Mouse (Mus musculus) skeletal muscle tissue, adult 2 months (tissue): ENCODE measurements around the gene Klk13.
"Not testable (repeated sequence)": the region's sequence is repeated elsewhere in the genome, so short reads cannot be mapped to it uniquely, and the experiment has no call there.

Experiments
- DNase-seq: peaks from one replicate; pipeline ENCODE4 v3.0.0-alpha.2; 2012; ENCODE audit warnings: low read depth, low spot score

The Klk13 gene

DNA sequence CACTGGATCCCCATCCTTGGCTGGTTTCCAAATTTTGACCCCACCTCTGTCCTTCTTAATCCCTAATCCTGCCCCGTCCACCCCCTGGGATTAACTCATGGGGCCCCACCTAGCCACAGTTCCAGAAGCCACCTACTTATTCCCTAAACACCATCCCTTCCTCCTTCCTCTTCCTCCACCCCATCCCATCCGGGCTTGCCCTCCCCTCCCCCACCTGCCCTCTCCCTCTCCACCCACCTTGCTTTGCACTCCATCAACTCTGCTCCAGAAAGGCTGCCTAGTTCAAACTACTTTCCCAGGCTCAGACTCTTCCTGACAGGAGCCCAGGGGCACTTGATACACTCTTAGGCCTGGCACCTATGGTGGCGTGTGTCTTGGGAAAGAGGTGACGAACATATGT, at the start of gene Klk13:
Klk13 (plus strand) TSS at position 301 of the 400 bp plus-strand sequence.
- no peak for DNase-seq

DNA sequence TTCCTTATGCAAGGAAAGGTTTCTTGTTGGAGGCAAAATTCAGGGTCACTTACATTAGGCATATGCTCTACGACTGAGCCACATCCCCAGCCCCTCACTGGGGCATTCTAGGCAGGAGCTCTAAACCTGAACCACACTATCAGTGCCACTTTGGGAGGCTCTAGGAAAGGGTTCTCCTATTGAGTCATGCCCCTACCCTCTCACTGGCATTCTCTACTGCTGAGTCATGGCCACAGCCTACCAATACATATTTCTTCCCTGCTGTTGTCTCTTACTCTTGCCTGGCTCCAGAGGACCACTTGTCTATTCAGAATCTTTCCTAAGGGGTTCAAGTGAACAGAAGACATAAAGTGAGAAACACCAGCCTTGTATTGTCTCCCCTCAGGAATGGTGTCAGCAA, 49.6 kb upstream of the Klk13 start:
- no peak for DNase-seq

DNA sequence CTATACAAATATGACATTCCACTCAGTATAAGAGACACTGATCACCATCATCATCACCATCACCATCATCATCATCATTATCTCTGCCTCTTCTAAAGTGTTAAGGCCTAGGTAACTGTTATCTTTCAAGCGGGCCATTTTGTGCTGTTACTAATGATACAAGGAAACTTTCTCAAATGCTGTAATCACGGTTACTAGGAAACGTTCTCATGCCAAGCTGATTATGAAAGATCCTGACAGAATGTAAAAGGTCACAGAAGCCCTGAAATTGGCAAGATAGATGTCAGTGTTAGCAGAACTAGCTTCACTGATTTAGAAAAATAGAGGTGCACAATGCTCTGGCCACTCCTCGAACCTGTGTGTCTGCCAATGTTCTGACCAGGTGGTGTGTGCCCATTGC, 45.1 kb upstream of the Klk13 start:
- DNase-seq: not testable (repeated sequence)

- no peak for DNase-seq
Measured at GRCm38 (mm10) chr7:43668582-43668981, 43.8 kb upstream of the Klk13 start.

DNA sequence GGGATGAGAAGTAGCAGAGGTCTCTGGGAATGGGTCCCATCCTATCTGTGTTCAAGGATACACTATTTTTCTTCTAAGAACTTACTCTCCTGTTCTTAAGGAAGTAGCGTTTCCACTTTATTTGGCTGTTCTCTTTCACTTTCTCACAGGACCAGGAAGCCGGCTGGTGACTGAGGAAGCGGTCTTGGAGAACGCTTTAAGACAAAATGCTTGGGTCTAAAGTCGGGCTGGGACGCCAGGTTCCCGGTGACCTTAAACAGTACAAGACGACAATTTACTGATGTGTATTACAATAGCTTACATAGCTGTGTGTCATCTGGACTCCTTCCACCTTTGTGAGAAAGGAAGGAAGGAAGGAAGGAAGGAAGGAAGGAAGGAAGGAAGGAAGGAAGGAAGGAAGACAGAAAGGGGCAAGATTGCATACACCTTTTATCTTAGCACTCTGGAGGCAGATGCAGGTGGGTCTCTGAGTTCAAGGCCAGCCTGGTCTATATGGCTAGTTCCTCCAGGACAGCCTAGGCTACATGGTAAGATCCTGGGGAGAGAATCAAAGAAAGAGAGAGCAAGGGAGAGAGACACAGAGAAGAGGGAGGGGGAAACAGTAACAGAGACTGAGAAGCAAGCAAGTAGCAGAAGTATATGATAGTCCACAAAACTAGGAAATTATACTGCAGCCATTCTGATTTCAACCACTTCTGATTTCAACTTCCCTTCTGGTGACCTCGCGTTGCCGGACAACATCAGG, 41.1 kb upstream of the Klk13 start:
- no peak for DNase-seq

DNA sequence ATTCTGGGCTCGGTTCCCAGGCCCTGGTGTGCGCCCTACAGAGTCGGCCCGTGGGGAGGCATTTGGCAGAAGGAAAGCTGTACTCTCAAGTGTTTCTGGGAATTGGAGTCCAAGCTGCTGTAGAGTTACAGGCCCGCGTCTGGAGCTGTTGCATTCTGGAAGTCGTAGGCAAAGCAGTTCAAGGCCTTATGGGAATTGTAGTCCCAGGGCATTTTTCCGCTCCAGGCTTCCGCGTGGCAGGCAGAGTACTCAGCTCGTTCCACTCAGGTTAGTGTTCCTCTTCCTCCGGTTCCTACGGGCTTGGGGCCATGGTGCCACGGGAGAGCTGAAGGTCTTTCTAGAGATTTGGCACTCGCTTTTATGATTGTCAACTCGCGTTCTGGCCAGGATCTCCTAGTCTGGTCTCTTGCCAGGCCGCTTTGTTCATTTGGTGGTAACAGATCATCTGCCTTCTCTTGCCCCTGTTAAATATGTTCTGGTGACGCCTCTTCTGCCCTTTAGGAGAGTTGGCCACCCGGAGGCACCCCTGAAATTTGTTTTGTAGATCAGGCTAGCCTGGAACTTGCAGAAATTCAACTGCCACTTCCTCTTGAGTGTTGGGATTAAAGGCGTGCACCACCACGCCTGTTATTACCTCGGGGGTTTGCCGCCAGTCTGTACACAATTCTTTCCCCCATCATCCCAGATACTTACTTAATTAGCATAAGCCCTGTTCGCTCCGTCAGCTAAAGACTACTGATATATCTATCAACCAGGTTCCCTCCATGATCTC, 40.4 kb upstream of the Klk13 start, which contains the start of gene Ctu1:
Ctu1 (plus strand) TSS at position 208 of the 772 bp plus-strand sequence.
- DNase-seq: peak; percentile 94

DNA sequence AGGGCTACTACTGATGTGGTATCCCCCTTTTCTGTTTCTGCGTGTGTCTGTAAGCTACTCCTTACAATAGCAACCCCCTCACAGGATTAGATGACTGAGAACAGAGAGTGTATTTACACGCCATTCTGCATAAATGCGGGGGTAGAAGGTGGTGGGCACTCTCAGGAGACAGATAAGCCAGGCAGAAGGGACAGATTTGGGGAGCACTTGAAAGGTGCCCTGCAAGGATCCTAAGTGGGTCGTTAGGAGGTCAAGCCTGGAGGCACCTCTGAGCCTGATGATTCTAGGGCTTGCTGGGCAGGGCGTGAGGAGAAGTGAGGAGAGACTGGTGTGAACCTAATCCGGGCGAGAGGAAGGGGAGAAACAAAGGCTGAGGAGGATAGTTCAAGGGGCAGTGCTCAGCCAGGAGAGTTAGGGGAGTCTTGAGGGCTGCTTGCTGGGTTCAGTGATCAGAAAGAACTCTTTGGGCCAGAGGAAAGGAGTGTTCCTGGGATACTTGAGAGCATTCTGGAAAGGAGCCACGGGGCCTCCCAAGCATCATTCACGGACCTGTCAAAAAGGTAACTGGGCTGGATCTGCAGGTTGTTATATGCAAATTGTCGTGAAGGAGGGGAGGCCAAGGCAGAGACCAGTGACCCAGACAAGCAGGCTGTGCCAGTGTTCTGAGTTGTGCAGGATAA, 39.6 kb upstream of the Klk13 start:
- DNase-seq: no peak

GRCm38 (mm10) chr7:43675091-43675490, 37.3 kb upstream of the Klk13 start:
- no peak for DNase-seq

DNA sequence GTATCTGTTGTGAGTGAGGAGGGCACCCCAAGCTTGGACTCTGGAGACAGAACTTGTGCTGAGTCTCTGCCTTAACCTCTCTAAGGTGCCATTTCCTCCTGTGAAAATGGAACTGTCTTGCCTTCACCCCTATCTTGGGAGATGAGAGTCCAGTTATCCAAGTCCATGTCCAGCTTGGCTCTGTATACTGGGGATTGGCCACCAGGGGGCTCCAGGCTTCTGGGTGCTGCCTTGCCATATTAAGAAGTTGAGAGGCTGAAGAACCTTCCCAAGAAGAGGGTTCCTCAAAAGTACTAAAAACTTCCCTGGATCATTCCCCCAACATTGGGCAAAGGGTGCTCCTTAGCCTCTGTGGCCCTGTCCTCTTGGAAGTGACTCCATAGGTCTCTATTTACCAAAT, 33.9 kb upstream of the Klk13 start:
- DNase-seq: no peak

DNA sequence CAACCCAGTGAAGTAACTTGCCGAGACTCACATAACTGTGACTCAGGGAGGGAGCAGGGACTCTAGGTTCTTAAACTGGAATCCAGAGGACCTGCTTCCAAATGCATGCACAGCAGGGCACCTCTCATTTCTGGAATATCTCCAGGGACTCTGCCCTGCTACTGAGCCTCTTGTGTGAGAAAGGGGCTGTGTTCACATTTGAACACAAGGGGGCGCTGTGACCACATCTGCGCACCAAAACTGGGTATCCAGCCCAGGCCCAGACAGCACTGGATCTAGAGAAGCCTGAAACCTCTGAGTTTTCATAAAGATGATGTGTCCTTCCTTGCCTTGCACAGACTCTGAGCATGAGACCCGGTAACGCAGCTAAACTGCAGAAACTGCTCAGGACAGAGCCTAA, 31.4 kb upstream of the Klk13 start:
- DNase-seq: no peak

DNA sequence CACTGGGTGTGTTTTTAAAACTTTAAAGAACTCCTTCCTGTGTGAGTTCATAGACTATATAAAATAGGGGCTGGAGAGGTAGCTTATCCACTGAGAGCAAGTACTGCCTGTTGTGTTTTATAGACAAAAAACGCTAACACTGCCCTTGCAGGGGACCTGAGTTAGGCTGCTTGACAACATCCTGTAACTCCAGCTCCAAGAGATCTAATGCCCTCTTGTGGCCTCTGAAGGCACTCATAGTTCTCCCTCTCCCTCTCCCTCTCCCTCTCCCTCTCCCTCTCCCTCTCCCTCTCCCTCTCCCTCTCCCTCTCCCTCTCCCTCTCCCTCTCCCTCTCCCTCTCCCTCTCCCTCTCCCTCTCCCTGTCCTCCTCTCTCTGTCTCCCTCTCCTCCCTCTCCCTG, 29.9 kb upstream of the Klk13 start:
- not testable (repeated sequence) for DNase-seq

DNA sequence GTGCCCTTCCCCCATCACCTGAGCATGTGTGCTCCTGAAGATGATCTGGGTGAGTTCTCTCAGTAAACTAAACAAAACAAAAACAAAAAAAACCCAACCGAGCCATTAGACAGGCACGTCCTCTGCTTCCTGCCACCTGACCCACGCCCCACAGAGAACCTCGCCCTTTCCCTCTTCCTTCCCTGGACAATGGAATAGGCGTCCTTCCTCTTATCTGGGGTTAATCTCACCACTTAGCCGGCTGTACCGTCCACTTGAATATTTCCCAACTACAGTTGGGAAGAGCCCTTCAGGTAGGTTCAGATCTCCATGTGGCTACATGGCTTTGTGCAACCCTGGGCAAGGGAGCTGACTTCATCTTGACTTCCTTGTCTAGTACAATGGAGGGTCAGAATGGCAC, 27.3 kb upstream of the Klk13 start:
- DNase-seq: no peak

GRCm38 (mm10) chr7:43690118-43690517, 22.2 kb upstream of the Klk13 start, which contains the start of gene Klk14:
Klk14 (plus strand) TSS chr7:43690418.
- no peak for DNase-seq

DNA sequence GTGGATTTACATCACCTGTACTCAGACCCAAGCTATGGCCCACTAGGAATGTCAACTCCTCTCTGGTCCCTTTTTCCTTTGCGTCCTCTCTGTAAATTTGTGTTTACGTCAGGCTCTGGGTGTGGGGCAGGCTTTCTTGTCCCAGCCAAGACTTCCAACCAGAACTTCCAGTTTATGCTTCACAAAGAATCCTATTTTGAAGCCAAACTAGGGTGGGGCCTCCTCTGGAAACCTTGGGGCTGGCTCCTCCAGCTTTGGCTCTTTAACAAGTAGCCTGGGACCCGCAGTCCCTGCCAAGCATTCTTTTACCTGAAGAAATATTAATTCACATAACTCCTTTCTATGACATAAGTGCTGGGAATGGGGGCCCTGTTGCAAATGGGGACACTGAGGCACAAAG, 2.3 kb upstream of the Klk13 start:
- DNase-seq: no peak

- DNase-seq: no peak
Measured at GRCm38 (mm10) chr7:43712917-43713316, 550 bp downstream of the Klk13 start.

DNA sequence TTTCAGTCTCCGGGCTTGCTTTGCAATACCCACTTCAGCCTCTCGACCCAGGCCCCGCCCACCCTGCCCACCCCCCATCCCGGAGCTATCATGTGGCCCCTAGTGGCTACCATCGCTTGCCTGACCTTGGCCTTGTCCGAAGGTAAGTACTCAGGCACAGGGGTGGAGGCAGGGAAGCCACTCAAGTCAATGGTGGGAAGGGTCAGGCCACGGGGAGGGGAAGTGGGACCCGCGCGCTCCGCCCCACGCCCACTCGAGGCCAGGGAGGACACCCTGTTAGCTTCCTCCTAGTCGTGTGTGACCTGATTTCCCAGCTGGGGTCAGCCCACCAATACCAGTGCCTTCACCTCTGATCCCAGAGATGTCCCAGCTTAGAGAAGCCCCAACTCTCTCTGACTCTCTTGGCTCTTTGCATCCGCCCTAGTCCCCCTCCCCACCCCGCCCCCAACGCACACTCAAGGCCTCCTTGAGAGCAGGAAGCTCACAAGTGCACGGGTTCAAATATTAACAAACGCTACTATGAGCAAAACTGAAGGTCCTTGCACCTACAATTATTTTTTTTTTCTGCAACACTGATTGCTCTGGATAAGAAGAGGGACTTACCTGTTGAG, 1.5 kb downstream of the Klk13 start:
- no peak for DNase-seq

DNA sequence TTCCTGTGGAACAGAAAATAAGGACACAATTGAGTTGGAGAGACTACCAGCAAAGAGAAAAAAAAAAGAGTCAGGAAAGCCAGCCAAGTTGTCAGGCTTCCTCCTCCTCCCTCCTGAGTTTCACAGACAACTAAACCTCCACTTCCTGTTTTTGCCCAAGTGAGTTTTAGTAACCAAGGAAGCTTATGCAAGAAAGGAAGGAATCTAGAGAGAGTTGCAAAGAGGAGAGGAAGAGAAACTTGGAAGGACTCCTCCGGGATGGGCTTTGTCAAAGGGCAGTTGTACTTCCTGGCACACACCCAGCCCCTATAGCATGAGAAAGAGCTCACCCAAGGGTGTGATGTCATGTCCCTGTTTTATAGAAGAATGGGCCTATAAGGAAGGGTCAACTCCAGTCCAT, 35.4 kb downstream of the Klk13 start:
- DNase-seq: peak; percentile 44

GRCm38 (mm10) chr7:43752806-43753205, 40.4 kb downstream of the Klk13 start:
- no peak for DNase-seq

DNA sequence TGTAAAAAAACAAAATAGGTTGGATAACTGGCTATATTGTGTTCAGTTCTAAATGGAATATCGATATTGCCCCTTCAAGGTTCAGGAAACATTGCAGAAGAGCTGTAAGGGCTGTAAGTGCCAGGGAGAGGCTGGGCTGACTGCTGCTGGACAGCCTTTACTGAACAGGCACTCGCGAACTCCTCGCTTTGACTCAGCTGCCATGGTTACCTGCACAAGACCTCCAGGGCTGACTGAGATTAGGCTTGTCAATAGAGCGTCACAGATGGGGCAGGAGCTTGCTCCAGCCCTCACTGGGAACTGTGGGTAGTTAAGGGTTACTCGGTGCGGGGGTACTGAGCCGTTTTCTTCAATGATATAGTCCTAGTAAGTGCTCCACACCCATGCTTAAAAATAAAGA, 54.1 kb downstream of the Klk13 start:
- DNase-seq: no peak

DNA sequence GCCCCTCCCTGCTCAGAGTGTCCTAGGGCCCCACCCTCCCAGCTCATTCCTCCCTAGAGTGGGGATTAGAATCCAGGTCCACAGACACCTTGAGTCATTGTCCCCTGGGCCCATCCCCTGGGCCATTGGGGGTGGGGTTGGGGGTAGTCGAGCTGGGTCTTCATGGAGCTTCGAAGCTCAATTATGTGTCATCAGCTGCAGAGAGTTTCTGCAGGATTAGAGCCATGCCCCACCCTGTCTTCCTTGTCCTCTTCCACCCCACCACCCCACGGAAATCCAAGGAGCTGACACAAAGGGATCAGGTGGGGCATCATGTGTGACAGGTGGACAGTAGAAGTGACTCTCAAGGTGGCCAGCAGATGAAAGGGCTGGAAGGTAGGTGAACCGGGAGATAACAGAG, 56.2 kb downstream of the Klk13 start, which contains the start of gene Klk12:
Klk12 (plus strand) TSS at position 301 of the 400 bp plus-strand sequence.
- DNase-seq: no peak

GRCm38 (mm10) chr7:43769636-43770035, 57.3 kb downstream of the Klk13 start:
- no peak for DNase-seq

DNA sequence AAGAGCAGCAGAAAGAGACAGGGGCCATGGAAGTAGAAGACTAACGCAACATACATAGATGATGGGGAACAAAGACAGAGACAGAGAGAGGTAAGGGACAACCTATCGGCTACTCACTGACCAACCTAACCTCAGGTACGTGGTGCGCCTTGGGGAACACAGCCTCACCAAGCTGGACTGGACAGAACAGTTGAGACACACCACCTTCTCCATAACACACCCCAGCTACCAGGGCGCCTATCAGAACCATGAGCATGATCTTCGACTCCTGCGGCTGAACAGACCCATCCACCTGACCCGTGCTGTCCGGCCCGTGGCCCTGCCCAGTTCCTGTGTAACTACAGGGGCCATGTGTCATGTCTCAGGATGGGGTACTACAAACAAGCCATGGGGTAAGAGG, 58.3 kb downstream of the Klk13 start:
- no peak for DNase-seq
